In the genomic region with DNA sequence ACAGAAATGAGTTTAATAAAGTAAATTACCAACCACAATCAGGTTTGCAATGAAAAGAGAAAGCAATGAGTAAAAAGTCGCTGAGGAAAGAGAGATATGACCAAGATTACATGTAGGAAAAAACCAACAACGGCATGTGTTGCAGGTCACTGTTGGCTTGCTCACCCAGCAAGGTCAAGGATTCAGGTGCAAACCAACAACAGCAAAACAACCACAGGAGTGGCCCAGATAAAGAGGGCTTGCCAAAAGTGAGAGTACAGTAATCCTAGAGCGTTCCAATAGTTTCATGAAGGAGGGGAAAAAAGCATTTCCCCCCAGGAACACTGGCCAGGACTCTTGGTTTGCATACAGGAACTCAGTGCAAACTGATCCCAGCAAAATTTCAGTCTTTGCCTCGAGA, we compare ENCODE assay signal across 16 mouse cellular contexts.
"Had no signal": no experiment of that assay in that cellular context is flagged by ENCODE, and none has a peak within 500 bp of the region (broad histone marks: within the 10 kb centered on the region; RNA-seq: fewer than 3 reads in every experiment).

No protein-coding gene starts in this region.

- H3K4me2 ChIP-seq: limb, embryonic 13.5 days; liver, embryonic 11.5 days; lung, embryonic 15.5 days; midbrain, embryonic 11.5 days had no signal

- H3K9me3 ChIP-seq: limb, embryonic 13.5 days; lung, embryonic 15.5 days had no signal

- H3K4me1 ChIP-seq: limb, embryonic 13.5 days; lung, embryonic 15.5 days had no signal

- H3K36me3 ChIP-seq: limb, embryonic 13.5 days; lung, embryonic 15.5 days had no signal

- H3K4me3 ChIP-seq: limb, embryonic 13.5 days; lung, embryonic 15.5 days had no signal

- ATAC-seq: intestine, postnatal 0 days had no signal

- DNase-seq: kidney, postnatal 25 days; left cerebral cortex, postnatal 4 days; lung, adult 18-20 months; lung, postnatal 14 days; lung, postnatal 4 days; midbrain, embryonic 14.5 days; thymus, adult 2 months; thymus, postnatal 14 days; thymus, postnatal 4 days had no signal

- H3K9ac ChIP-seq: limb, embryonic 13.5 days; liver, embryonic 14.5 days; lung, embryonic 15.5 days had no signal

- H3K27me3 ChIP-seq: limb, embryonic 13.5 days; lung, embryonic 15.5 days had no signal

- H3K27ac ChIP-seq: limb, embryonic 13.5 days; liver, embryonic 14.5 days; lung, embryonic 15.5 days; stomach, postnatal 0 days had no signal
